Mouse (Mus musculus) limb, embryonic 14.5 days (tissue): ENCODE measurements around the gene Mthfd1l. TPM values are rescaled to one million over a fixed set of nuclear protein-coding genes. Genes with fewer than 3 reads are reported as not detected.

Source experiments
- ATAC-seq: fragments of 200-750 bp; cut with Nextera tagmentation; 2 replicates; pipeline ENCODE4 v1.8.0; 2017; ENCODE audit warnings: low read depth, moderate number of reproducible peaks, moderate TSS enrichment; ENCODE audit not compliant: low FRiP score
- DNase-seq: peaks from one replicate; pipeline ENCODE4 v3.0.0-alpha.2; 2015; ENCODE audit warnings: low spot score
- H3K27ac ChIP-seq: fragments of 300-500 bp; sonication (generic); replicated peaks from 2 replicates; pipeline ENCODE4 v1.5.1; 2014; ENCODE audit warnings: low read depth, mild to moderate bottlenecking, low read length, moderate library complexity, mixed read lengths
- H3K27me3 ChIP-seq: fragments of 300-500 bp; sonication (generic); 2 replicates; pipeline ENCODE4 v1.6.1; 2014; ENCODE audit warnings: low read length, mixed read lengths; ENCODE audit not compliant: control insufficient read depth, insufficient read depth
- H3K36me3 ChIP-seq: fragments of 300-500 bp; sonication (generic); 2 replicates; pipeline ENCODE4 v1.6.1; 2014; ENCODE audit warnings: mild to moderate bottlenecking, low read length, moderate library complexity, mixed read lengths; ENCODE audit not compliant: control insufficient read depth, insufficient read depth
- H3K4me1 ChIP-seq: fragments of 300-500 bp; sonication (generic); 2 replicates; pipeline ENCODE4 v1.6.1; 2014; ENCODE audit warnings: antibody characterized with exemption, low read length, mixed read lengths; ENCODE audit not compliant: control insufficient read depth, insufficient read depth
- H3K4me2 ChIP-seq: fragments of 300-500 bp; sonication (generic); replicated peaks from 2 replicates; pipeline ENCODE4 v1.6.1; 2014; ENCODE audit warnings: low read depth, mild to moderate bottlenecking, low read length, moderate library complexity; ENCODE audit not compliant: severe bottlenecking
- H3K4me3 ChIP-seq: fragments of 300-500 bp; sonication (generic); replicated peaks from 2 replicates; pipeline ENCODE4 v1.5.1; 2014; ENCODE audit warnings: low read length
- H3K9ac ChIP-seq: fragments of 300-500 bp; sonication (generic); 2 replicates; pipeline ENCODE4 v1.6.1; 2014; ENCODE audit warnings: mild to moderate bottlenecking, low read depth, low read length, moderate library complexity; ENCODE audit not compliant: severe bottlenecking
- H3K9me3 ChIP-seq: fragments of 300-500 bp; sonication (generic); 2 replicates; pipeline ENCODE4 v1.6.1; 2016; ENCODE audit warnings: low read length; ENCODE audit not compliant: control insufficient read depth
- POLR2A ChIP-seq: fragments of 200-500 bp; IDR thresholded peaks from 2 replicates; pipeline ENCODE4 v1.8.0; 2012; ENCODE audit warnings: inconsistent platforms, mild to moderate bottlenecking, moderate library complexity, borderline replicate concordance; ENCODE audit not compliant: insufficient read depth, insufficient read length; ENCODE audit errors: extremely low read depth
- WGBS: fragments of 180-500 bp; shearing (Covaris S2); extraction: QIAGEN DNeasy Blood & Tissue Kit; methylation state at CpG from one replicate; pipeline ENCODE4 v1.1.7; 2014; 5-methylcytosine and 5-hydroxymethylcytosine counted together
- polyA plus RNA-seq, 2 experiments: library from polyadenylated mRNA; depleted of rRNA in 1 of 2; stranded (reverse) in 1 of 2; unstranded in 1 of 2; fragments of >200 nt; fragmentation: Nextera tagmentation in 1 of 2; extraction: Ambion mirVana in 1 of 2; gene quantifications; 2 replicates each; pipeline versions ENCODE4 v1.2.1 to v1.2.3; 2012 to 2014

The Mthfd1l gene
- polyA plus RNA-seq, 2 experiments = 10.2 to 10.4 TPM

DNA sequence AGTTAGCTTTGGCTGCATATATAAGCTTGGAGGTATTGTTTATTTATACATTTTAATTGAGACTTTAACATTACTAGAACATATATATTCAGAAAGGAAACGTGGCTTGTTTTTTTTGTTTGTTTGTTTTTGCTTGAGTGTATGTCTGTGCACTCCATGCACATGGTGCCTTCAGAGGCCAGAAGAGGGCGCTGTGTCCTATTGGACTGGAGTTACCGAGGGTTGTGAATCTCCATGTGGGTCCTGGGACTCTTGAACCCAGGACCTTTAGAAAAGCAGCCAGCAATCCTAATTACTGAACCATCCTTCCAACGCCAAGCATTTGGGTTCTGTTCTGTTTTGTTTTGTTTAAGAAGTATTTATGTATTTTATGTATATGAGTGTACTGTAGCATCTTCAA, 22.4 kb downstream of the Mthfd1l start:
- H3K9me3 ChIP-seq = no peaks in the 10 kb centered on the region
- no peaks in the 10 kb centered on the region for H3K4me1 ChIP-seq
- 80% methylated on average over 4 of the region's 4 CpGs for WGBS
- no peak for DNase-seq
- no peak for TF ChIP-seq POLR2A
- no peaks in the 10 kb centered on the region for H3K27me3 ChIP-seq
- H3K4me3 ChIP-seq = no peak overlapping the region
- no peak overlapping the region for H3K4me2 ChIP-seq
- ATAC-seq = no peak
- H3K9ac ChIP-seq = no peak overlapping the region
- H3K36me3 ChIP-seq = peaks cover 9% of the 10 kb centered on the region
- no peak overlapping the region for H3K27ac ChIP-seq

DNA sequence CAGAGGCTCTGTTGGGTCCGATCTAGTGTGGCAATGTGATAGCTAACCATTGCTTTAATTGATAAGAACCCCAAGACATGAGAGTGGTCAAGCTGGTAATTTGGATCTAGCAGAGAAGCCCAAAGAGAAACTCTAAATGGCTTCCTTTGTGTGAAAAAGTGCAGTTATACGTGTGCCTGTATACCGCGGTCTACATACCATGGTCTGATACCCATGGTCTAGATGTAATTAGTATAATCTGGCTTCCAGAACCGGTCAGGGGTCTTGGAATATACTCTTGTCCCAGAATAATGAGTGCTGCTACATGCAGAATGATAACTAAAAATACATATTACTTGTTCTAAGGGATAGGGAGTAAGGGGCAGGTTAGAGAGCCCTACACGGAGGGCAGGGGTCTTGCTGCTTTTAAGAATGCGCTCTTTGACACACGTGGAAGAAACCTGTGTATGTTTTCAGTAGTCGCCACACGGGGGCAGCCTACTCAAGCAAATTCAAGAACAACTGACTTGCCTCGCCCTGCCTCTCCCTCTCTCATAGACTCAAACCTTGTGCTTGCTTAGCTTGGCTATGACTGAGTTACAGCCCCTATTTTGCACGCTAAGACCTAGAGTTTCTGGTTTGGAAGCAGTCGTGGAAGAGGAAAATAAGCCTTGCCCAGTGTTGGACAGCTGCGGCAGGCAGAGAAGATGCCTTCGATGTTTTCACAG, 23.4 kb downstream of the Mthfd1l start:
- no peak overlapping the region for H3K27ac ChIP-seq
- H3K4me3 ChIP-seq = no peak overlapping the region
- ATAC-seq (peak; percentile 70), DNase-seq (peak; percentile 81)
- 50% methylated on average over 15 of the region's 15 CpGs for WGBS
- H3K27me3 ChIP-seq = no peaks in the 10 kb centered on the region
- no peaks in the 10 kb centered on the region for H3K9me3 ChIP-seq
- no peaks in the 10 kb centered on the region for H3K4me1 ChIP-seq
- TF ChIP-seq POLR2A = no peak
- H3K9ac ChIP-seq = no peak overlapping the region
- peaks cover 7% of the 10 kb centered on the region for H3K36me3 ChIP-seq
- no peak overlapping the region for H3K4me2 ChIP-seq

DNA sequence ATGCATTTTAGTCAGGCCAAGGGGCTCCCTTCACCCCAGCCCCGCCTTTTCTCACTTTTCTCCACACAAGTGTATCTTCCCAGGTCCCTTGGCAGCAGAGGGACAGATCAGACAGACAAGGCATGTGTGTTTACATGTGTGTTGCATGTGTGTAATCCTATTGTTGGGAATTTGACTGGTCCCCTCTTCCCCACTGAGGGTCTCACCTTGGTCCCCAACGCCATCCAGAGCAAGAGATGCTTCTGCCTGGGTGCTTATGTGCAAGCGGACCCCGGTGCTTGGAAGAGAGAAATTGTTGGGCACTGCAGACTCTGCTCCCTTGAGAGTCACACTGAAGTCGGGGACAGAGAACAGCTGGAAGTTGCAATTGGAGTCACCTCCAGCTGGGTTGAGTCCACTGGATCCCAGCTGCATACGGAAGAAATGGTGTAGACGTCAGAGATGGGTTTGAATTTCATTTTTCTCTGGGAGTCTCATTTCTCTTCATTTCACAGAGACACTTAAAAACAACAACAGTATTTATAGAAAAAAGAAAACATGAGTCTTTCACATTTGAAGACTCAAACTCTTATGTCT, 25.0 kb downstream of the Mthfd1l start:
- H3K9me3 ChIP-seq = no peaks in the 10 kb centered on the region
- H3K27ac ChIP-seq = no peak overlapping the region
- no peak for DNase-seq
- peaks cover 7% of the 10 kb centered on the region for H3K36me3 ChIP-seq
- ATAC-seq = no peak
- H3K4me1 ChIP-seq = no peaks in the 10 kb centered on the region
- no peaks in the 10 kb centered on the region for H3K27me3 ChIP-seq
- no peak overlapping the region for H3K4me2 ChIP-seq
- no peak overlapping the region for H3K9ac ChIP-seq
- no peak for TF ChIP-seq POLR2A
- 82% methylated on average over 7 of the region's 7 CpGs for WGBS
- H3K4me3 ChIP-seq = no peak overlapping the region

DNA sequence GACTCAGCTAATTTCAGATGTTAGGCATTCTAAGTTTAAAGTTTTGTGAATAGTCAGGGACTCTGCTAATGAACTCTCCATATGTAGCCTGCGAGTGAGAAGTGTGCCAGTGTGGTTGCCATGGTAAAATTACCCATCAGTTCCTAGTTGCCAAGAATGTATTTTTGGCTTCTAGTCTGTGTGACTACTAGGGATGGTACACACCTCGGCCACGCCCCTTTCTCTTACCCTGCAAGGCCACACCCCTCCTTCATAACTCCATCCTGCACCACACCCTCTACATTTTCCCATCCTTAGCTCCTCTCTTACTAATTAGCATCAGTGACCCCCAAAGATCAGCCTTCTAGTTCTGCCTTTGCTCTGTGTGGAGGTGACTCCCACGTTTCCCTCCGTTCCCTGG, 29.8 kb downstream of the Mthfd1l start:
- WGBS = 85% methylated on average over 5 of the region's 5 CpGs
- Histone ChIP-seq H3K4me1 (peaks cover 14% of the 10 kb centered on the region), H3K36me3 (peaks cover 2% of the 10 kb centered on the region), H3K4me3 (no peak overlapping the region), H3K27me3 (no peaks in the 10 kb centered on the region), H3K9me3 (no peaks in the 10 kb centered on the region), H3K4me2 (no peak overlapping the region), H3K27ac (no peak overlapping the region), H3K9ac (no peak overlapping the region)
- no peak for TF ChIP-seq POLR2A
- ATAC-seq (no peak), DNase-seq (no peak)

DNA sequence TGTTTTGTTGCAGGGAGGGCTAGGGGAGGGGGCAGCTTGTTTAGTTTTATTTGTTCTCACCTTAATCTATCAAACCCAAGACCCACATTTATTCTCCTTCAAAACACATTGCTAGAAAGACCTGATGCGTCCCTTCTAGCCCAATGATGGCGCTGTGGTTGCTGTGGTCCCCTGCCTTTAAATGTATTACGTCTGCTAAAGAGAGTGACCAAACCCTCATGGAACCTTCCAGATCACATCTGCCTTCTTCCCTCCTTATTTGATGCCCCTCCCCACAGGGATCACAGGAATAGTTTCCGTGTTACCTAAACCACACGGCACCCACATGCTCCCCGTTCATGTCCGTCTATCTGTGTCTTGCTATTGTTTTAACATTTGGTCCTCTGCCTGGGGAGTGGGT, 32.3 kb downstream of the Mthfd1l start:
- Histone ChIP-seq H3K27me3 (no peaks in the 10 kb centered on the region), H3K9ac (no peak overlapping the region), H3K9me3 (no peaks in the 10 kb centered on the region), H3K36me3 (peaks cover 8% of the 10 kb centered on the region; the same call in 1 of the 2 replicates), H3K27ac (0 out of 2 replicates have a peak overlapping the region, but pooled peaks have one; percentile 30), H3K4me1 (peaks cover 14% of the 10 kb centered on the region), H3K4me3 (no peak overlapping the region), H3K4me2 (no peak overlapping the region)
- WGBS = 73% methylated on average over 7 of the region's 7 CpGs
- DNase-seq = peak; percentile 49
- no peak for ATAC-seq
- TF ChIP-seq POLR2A = no peak
